Mouse (Mus musculus): ENCODE data around the gene Arhgef40. TPM values are rescaled to one million over a fixed set of nuclear protein-coding genes. Genes with fewer than 3 reads are reported as not detected.

The Arhgef40 gene
- polyA plus RNA-seq, 1 experiment from 2014 or later = 108 TPM

- no peak overlapping the region for H3K4me2 ChIP-seq
- no peaks in the 10 kb centered on the region for H3K27me3 ChIP-seq (ENCODE audit: insufficient read depth, low read length)
- H3K9ac ChIP-seq = no peak overlapping the region
- H3K9me3 ChIP-seq (ENCODE audit: low read depth, low read length) = no peaks in the 10 kb centered on the region
- DNase-seq = no peak
- H3K4me1 ChIP-seq (ENCODE audit: insufficient read depth) = peaks cover 4% of the 10 kb centered on the region; the same call in 1 of the 2 replicates
- 75% methylated on average over 12 of the region's 12 CpGs for WGBS
- no peak for TF ChIP-seq CTCF (IDR thresholded peaks at IDR 0.05; ENCODE audit: low read depth)
- H3K4me3 ChIP-seq (ENCODE audit: low read depth, low read length) = no peak overlapping the region
- no peak for ATAC-seq (ENCODE audit: insufficient read depth)
- H3K27ac ChIP-seq (ENCODE audit: low read depth) = no peak overlapping the region
- H3K36me3 ChIP-seq (ENCODE audit: insufficient read depth) = peaks cover 65% of the 10 kb centered on the region
These were observed 4.2 kb downstream of the Arhgef40 start for GRCm38 (mm10) chr14:51988731-51989130.

- Histone ChIP-seq H3K9ac (no peak overlapping the region), H3K27me3 (ENCODE audit: insufficient read depth, low read length) (no peaks in the 10 kb centered on the region), H3K4me3 (ENCODE audit: low read depth, low read length) (no peak overlapping the region), H3K9me3 (ENCODE audit: low read depth, low read length) (no peaks in the 10 kb centered on the region), H3K4me1 (ENCODE audit: insufficient read depth) (peaks cover 4% of the 10 kb centered on the region; the same call in 1 of the 2 replicates), H3K36me3 (ENCODE audit: insufficient read depth) (peaks cover 72% of the 10 kb centered on the region), H3K4me2 (no peak overlapping the region), H3K27ac (ENCODE audit: low read depth) (no peak overlapping the region)
- WGBS = 65% methylated on average over 12 of the region's 12 CpGs
- DNase-seq (no peak), ATAC-seq (ENCODE audit: insufficient read depth) (no peak)
- TF ChIP-seq CTCF (IDR thresholded peaks at IDR 0.05; ENCODE audit: low read depth) = no peak
These were observed 5.0 kb downstream of the Arhgef40 start for GRCm38 (mm10) chr14:51989461-51989970.

GRCm38 (mm10) chr14:51994453-51994852 lies 9.9 kb downstream of the Arhgef40 start:
- H3K4me2 ChIP-seq = no peak overlapping the region
- H3K4me3 ChIP-seq (ENCODE audit: low read depth, low read length) = no peak overlapping the region
- ATAC-seq (ENCODE audit: insufficient read depth) = no peak
- no peak for TF ChIP-seq CTCF (IDR thresholded peaks at IDR 0.05; ENCODE audit: low read depth)
- no peaks in the 10 kb centered on the region for H3K4me1 ChIP-seq (ENCODE audit: insufficient read depth)
- no peak for DNase-seq
- H3K9me3 ChIP-seq (ENCODE audit: low read depth, low read length) = no peaks in the 10 kb centered on the region
- H3K36me3 ChIP-seq (ENCODE audit: insufficient read depth) = peaks cover 96% of the 10 kb centered on the region
- H3K27me3 ChIP-seq (ENCODE audit: insufficient read depth, low read length) = no peaks in the 10 kb centered on the region
- 75% methylated on average over 4 of the region's 4 CpGs for WGBS
- no peak overlapping the region for H3K27ac ChIP-seq (ENCODE audit: low read depth)
- no peak overlapping the region for H3K9ac ChIP-seq

- no peak overlapping the region for H3K9ac ChIP-seq
- ATAC-seq (ENCODE audit: insufficient read depth) (no peak), DNase-seq (no peak)
- WGBS = 76% methylated on average over 12 of the region's 12 CpGs
- no peaks in the 10 kb centered on the region for H3K4me1 ChIP-seq (ENCODE audit: insufficient read depth)
- no peak overlapping the region for H3K27ac ChIP-seq (ENCODE audit: low read depth)
- H3K4me2 ChIP-seq = no peak overlapping the region
- no peak overlapping the region for H3K4me3 ChIP-seq (ENCODE audit: low read depth, low read length)
- no peak for TF ChIP-seq CTCF (IDR thresholded peaks at IDR 0.05; ENCODE audit: low read depth)
- no peaks in the 10 kb centered on the region for H3K27me3 ChIP-seq (ENCODE audit: insufficient read depth, low read length)
- no peaks in the 10 kb centered on the region for H3K9me3 ChIP-seq (ENCODE audit: low read depth, low read length)
- H3K36me3 ChIP-seq (ENCODE audit: insufficient read depth) = peaks cover 96% of the 10 kb centered on the region
These were observed 10.8 kb downstream of the Arhgef40 start for GRCm38 (mm10) chr14:51995219-51995871.

GRCm38 (mm10) chr14:51996231-51996841 lies 11.8 kb downstream of the Arhgef40 start:
- H3K9me3 ChIP-seq (ENCODE audit: low read depth, low read length) = no peaks in the 10 kb centered on the region
- H3K27me3 ChIP-seq (ENCODE audit: insufficient read depth, low read length) = no peaks in the 10 kb centered on the region
- ATAC-seq (ENCODE audit: insufficient read depth) = peak; percentile 11; the same call in 1 of the 2 replicates
- DNase-seq = peak; percentile 65
- H3K9ac ChIP-seq = no peak overlapping the region
- H3K36me3 ChIP-seq (ENCODE audit: insufficient read depth) = peaks cover 96% of the 10 kb centered on the region
- no peak overlapping the region for H3K4me2 ChIP-seq
- H3K27ac ChIP-seq (ENCODE audit: low read depth) = no peak overlapping the region
- no peaks in the 10 kb centered on the region for H3K4me1 ChIP-seq (ENCODE audit: insufficient read depth)
- TF ChIP-seq CTCF (IDR thresholded peaks at IDR 0.05; ENCODE audit: low read depth) = peak; percentile 47
- WGBS = 82% methylated on average over 13 of the region's 13 CpGs
- H3K4me3 ChIP-seq (ENCODE audit: low read depth, low read length) = no peak overlapping the region

GRCm38 (mm10) chr14:51996866-51997265 lies 12.3 kb downstream of the Arhgef40 start:
- ATAC-seq (ENCODE audit: insufficient read depth) = peak; percentile 33; the same call in 1 of the 2 replicates

GRCm38 (mm10) chr14:51997483-51997882 lies 13.0 kb downstream of the Arhgef40 start:
- no peaks in the 10 kb centered on the region for H3K4me1 ChIP-seq (ENCODE audit: insufficient read depth)
- H3K9me3 ChIP-seq (ENCODE audit: low read depth, low read length) = no peaks in the 10 kb centered on the region
- WGBS = 83% methylated on average over 14 of the region's 14 CpGs
- peaks cover 95% of the 10 kb centered on the region for H3K36me3 ChIP-seq (ENCODE audit: insufficient read depth)
- no peak for DNase-seq
- no peak for TF ChIP-seq CTCF (IDR thresholded peaks at IDR 0.05; ENCODE audit: low read depth)
- ATAC-seq (ENCODE audit: insufficient read depth) = no peak
- H3K4me2 ChIP-seq = no peak overlapping the region
- H3K4me3 ChIP-seq (ENCODE audit: low read depth, low read length) = no peak overlapping the region
- no peak overlapping the region for H3K9ac ChIP-seq
- no peaks in the 10 kb centered on the region for H3K27me3 ChIP-seq (ENCODE audit: insufficient read depth, low read length)
- H3K27ac ChIP-seq (ENCODE audit: low read depth) = no peak overlapping the region

More at GRCm38 (mm10) chr14:51996866-51997265, 12.3 kb downstream of the Arhgef40 start:
- Histone ChIP-seq H3K9me3 (ENCODE audit: low read depth, low read length) (no peaks in the 10 kb centered on the region), H3K4me2 (no peak overlapping the region), H3K9ac (no peak overlapping the region), H3K27me3 (ENCODE audit: insufficient read depth, low read length) (no peaks in the 10 kb centered on the region), H3K36me3 (ENCODE audit: insufficient read depth) (peaks cover 95% of the 10 kb centered on the region), H3K4me3 (ENCODE audit: low read depth, low read length) (no peak overlapping the region), H3K4me1 (ENCODE audit: insufficient read depth) (no peaks in the 10 kb centered on the region), H3K27ac (ENCODE audit: low read depth) (no peak overlapping the region)
- no peak for TF ChIP-seq CTCF (IDR thresholded peaks at IDR 0.05; ENCODE audit: low read depth)
- peak; percentile 60 for DNase-seq
- 51% methylated on average over 17 of the region's 17 CpGs for WGBS
